Mouse (Mus musculus) liver, postnatal 0 days (tissue): ENCODE results near the gene Scyl3.

Experiments used
- CTCF ChIP-seq: sonication (generic); IDR thresholded peaks from 2 replicates; pipeline ENCODE4 v1.5.1; 2016; ENCODE audit warnings: antibody characterized with exemption, low read depth
- EP300 ChIP-seq: IDR thresholded peaks from 2 replicates; pipeline ENCODE4 v1.6.1; 2016; ENCODE audit warnings: antibody characterized with exemption, low read depth, mild to moderate bottlenecking

GRCm38 (mm10) chr1:163994721-163995608, 66.1 kb downstream of the Scyl3 start, which contains the start of the genes BC055324 and Mettl18:
- peak; percentile 62 for TF ChIP-seq CTCF
- TF ChIP-seq EP300, result peak; percentile 51; the same call in 1 of the 2 replicates
